Mouse (Mus musculus) E14TG2a.4 (cell line): ENCODE results near the gene Matn4.

Source experiments
- CTCF ChIP-seq: conservative IDR thresholded peaks from 2 replicates; pipeline ENCODE4 v1.5.1; 2014; ENCODE audit warnings: low read length
- POU5F1 ChIP-seq: IDR thresholded peaks from 2 replicates; pipeline ENCODE4 v1.6.1; 2014; ENCODE audit warnings: low read length, borderline replicate concordance

- TF ChIP-seq CTCF (no peak), POU5F1 (no peak)
These were observed 20.4 kb upstream of the Matn4 start for GRCm38 (mm10) chr2:164425401-164425800.
